Mouse (Mus musculus): ENCODE measurements around the gene Ddx60. TPM values are rescaled to one million over a fixed set of nuclear protein-coding genes. Genes with fewer than 3 reads are reported as not detected.

The Ddx60 gene
- polyA plus RNA-seq, 2 experiments from 2014 or later, result 53.0 to 57.9 TPM

DNA sequence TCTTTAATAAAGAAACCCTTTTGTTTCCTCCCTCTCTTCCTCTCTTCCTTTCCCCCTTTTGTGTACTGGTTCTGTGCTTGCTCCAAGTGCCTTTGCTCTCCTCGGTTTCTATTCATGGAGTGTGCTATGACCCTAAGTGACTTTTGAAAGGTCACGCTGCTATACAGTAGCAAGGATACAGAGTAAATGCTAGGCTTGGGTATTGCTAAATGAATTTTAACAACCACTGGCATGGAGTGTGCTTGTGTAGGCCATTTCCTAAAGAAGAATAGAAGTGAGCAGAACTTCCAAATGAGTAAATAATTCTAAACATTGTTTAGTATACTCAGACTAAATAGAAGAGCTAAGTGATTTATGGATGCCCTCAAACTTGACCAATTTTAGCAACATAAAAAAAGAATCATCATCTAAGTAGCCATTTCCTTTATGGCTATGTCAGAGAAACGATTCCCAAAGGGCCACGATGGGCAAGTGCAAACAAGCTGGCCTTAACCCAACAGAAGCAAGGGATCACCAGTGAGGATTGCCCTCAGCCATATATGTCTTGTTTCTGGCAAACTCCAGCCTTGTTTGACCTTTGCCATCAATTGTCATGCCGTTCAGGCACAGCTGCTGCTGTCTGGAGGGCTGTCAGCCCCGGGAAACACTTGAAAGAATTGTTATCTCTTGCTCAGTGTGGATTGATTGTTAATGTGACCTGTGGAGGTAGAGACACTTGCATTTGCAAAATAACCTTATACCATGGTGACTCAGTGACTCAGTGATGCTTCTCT lies 58.0 kb downstream of the Ddx60 start:
- no peak for ATAC-seq

DNA sequence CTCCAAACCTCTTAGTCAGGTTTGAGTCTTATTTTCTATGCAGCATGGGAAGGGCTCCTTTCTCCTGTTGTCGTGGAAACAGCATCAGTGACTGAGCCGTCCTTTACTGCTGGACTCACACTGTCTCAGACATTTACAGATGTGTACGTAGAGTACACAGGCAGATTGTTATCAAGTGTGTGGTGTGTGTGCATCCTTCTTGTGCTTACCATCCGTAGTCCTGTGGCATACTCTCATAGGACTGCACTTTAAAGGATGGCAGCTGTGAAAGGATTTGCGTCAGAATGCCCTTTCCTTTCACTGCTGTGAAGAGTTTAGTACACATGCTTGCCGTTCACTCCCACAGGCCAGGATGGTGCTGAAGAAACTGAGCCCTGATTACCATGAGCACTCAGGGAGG lies 61.6 kb downstream of the Ddx60 start:
- ATAC-seq, result no peak

DNA sequence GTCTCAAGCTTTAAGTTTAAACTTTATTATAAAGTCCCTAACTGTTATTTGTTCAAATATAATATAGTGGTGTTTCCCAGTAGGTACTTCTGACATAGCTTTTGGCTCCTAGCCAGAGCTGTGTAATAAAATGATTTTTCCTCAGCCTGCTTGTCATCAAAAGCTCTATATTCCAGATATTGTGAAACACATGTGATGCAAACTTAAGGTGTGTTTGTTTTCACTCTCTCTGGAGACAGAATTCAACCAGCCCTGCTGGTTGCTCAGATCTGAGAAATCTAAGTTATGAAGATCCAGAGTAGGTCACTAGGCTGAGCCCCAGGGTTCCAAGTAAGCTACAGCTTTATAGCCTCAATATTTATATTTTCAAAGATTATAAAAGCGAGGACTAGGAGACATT lies 64.9 kb downstream of the Ddx60 start:
- ATAC-seq, result no peak

DNA sequence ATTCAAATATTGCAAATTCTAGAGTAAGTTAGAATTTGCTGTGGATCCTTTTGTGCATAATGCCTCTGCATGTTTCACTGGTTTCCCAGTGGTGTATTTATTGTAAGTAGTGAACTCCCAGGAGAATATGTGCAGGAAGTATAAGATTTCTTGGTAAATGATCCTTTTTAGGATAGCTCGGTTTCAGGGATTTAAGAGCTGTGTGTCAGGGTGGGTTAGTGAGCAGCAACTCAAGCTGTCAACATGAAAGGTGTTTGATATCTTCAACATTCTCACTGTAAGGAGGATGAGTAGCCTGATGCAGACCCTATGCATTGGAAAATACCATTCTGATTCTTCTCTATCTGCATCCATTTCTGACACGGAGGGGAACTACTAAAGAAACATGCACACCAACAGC lies 69.2 kb downstream of the Ddx60 start:
- no peak for ATAC-seq

DNA sequence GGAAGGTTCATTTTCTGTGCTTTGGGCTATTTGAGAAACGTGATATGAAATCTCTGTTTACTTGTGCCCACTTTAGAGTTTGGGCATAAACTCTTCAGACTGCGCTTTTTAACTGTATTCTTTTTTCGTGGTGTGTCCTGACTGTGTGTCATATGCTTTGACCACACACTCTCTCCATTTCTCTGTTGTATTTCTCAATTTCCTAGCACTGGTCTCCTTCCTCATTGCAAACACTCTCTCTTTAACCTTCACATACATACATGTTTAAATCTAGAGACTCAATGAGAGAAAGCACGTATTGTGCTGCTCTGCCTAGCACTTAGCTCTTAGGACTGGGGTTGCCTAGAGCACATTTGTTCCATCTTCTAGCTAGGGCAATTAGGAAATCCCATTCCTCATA lies 86.3 kb downstream of the Ddx60 start:
- ATAC-seq, result no peak

GRCm38 (mm10) chr8:62014582-62014981 lies 86.7 kb downstream of the Ddx60 start:
- ATAC-seq, result no peak

DNA sequence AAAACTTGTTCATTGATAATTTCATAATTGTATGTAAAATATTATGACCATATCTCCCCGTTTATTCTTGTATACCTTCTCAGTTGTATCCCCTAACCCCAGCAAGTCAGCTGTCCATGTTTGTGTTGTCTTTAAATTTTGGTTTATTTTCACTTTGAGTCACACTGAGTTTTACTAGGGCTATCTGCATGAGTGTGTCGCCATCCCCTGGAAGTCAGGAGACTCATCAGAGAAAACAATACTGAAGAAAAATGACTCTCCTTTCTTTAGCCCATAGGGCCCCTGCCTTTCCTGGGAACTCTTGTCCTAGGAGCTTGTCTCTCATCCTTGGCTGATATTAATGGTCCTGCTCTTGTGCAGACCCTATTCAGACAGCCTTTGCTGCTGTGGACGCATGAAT lies 106.5 kb downstream of the Ddx60 start:
- no peak for ATAC-seq

DNA sequence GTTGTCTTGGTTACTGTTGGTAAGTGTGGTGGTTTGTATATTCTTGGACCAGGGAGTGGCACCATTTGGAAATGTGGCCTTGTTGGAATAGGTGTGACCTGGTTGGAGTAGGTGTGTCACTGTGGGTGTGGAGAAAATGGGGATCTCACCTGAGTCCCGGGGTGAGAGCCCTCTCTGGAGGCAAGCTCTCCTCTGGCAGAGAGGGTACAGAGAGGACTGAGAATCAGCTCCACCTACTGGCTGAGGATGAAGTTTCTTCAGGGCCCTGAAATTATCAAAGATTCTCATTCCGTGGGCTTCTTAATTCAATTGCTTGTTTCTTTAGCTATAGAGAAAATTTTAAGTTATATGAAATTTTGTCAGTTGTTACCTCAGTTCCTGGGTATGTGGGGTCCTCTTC lies 118.9 kb downstream of the Ddx60 start:
- no peak for ATAC-seq

DNA sequence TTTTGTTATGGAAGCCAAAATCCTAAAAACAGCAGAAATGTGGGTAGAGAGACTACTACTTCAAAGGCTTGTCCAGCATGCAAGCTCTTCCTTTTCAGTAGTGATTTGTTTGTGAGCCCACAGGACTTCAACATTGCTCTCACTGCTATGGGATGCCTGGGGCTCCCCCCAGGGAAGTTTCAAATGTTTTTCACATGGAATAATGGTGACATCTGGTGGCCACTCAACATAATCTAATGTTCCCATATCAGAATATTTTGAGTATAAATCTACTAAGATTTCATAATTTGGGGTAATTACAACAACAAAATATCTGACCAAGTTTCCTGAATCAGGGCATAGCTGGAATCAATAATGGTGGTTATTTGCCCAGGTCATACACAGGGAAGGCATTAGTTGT lies 132.5 kb downstream of the Ddx60 start:
- ATAC-seq, result no peak

GRCm38 (mm10) chr8:62068305-62068704 lies 140.4 kb downstream of the Ddx60 start:
- ATAC-seq, result no peak

GRCm38 (mm10) chr8:62080195-62080802 lies 152.4 kb downstream of the Ddx60 start:
- ATAC-seq, result no peak

- no peak for ATAC-seq
Observed at GRCm38 (mm10) chr8:62081804-62082203, 153.9 kb downstream of the Ddx60 start.

Other genes starting within 250 kb of the Ddx60 start
- gene Palld, start 25.4 kb upstream of the Ddx60 start, polyA plus RNA-seq (2017; shearing (Covaris generic)), result under 1 TPM; 0.79 to 0.89 TPM
- gene Anxa10, start 195.1 kb downstream of the Ddx60 start, polyA plus RNA-seq (2017; shearing (Covaris generic)), result not detected

Measured in CD4-positive, CD25-positive, alpha-beta regulatory T cell, adult 4 months (primary cell).